Mouse (Mus musculus): Measurements from ENCODE around the gene Rab7b. TPM values are rescaled to one million over a fixed set of nuclear protein-coding genes. Genes with fewer than 3 reads are reported as not detected.

The Rab7b gene
- total RNA-seq (2015; ENCODE audit: low replicate concordance) (0.72 and 1.3 TPM in 2 replicates), total RNA-seq (2017; ENCODE audit: low replicate concordance) (1.7 and 4.2 TPM in 2 replicates)

DNA sequence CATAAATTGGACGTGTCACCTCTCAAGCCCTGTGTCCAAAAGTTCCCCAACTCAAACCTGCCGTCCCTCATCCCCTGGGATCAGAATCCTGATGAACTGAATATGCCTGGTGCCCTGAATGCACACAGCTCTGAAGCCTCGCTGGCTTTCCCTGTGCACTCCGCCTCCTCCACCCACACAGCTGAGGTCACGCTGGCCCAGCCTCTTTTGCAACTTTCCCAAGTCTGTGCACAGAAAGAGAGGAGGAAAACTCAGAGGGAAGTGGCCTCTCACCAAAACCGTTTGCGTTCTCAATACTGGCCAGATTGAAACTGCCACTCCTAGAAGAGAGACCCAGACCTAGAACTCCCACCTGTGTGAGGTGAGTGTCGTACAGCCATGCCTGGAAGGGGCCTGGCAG lies at the start of gene Rab7b:
Rab7b (plus strand) TSS at position 221 of the 400 bp plus-strand sequence.
- ATAC-seq (replicated peaks; ENCODE audit: low FRiP score, poor library complexity, severe bottlenecking), result no peak

DNA sequence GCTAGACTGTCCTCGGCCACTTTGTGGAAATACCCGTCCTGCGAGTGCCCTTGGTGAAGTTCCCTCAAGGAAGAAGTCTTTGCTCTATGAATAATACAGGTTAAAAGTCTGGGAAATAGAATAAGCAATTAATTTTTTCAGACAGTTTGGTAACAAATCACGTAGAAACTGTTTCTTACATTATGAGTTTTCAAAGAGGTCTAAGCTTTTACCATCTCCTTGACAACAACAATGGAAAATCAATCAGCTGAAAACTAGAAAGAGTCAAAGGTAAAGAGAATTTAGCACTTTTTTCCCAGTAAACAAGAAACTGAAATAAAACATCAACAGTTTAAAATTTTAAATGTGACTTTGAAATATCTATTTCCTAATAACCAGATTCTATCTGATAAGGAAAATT lies 48.4 kb upstream of the Rab7b start:
- ATAC-seq (replicated peaks; ENCODE audit: low FRiP score, poor library complexity, severe bottlenecking), result no peak

GRCm38 (mm10) chr1:131641565-131641964 lies 46.9 kb upstream of the Rab7b start:
- ATAC-seq (replicated peaks; ENCODE audit: low FRiP score, poor library complexity, severe bottlenecking), result no peak

- ATAC-seq (replicated peaks; ENCODE audit: low FRiP score, poor library complexity, severe bottlenecking), result no peak
These were observed 46.2 kb upstream of the Rab7b start for GRCm38 (mm10) chr1:131642251-131642650.

DNA sequence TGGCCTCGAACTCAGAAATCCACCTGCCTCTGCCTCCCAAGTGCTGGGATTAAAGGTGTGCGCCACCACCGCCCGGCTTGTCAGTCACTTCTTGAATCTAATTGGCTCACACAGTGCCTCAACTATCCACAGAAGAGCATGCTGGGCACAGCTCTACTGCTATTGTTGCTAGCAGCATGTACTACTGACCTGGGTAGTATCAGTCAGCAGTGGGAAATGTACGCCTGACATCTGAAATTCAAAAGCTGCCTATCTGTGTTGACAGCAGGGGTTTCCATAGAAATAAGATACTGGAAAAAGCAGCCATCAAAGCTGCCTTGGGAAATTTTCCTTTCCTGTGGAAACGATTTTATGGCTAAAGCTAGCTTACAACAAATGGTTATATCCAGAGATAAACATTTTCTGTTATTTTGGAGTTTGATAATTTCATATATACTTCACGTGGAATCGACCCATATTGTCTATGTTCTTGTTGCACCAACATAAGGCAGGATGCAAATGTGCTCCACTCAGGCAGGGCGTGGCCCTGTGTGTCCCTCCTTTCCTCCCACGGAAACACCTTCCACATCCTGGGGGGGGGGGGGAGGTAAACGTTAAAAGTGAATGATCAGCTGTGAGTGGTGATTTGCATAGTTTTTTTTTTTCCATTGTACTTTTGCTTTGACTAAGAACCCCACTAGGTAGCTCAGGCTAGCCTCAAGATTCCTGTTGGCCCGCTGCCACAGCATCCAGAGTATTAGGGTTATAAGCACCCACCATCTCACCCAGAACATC lies 35.6 kb upstream of the Rab7b start:
- ATAC-seq (replicated peaks; ENCODE audit: low FRiP score, poor library complexity, severe bottlenecking), result no peak

DNA sequence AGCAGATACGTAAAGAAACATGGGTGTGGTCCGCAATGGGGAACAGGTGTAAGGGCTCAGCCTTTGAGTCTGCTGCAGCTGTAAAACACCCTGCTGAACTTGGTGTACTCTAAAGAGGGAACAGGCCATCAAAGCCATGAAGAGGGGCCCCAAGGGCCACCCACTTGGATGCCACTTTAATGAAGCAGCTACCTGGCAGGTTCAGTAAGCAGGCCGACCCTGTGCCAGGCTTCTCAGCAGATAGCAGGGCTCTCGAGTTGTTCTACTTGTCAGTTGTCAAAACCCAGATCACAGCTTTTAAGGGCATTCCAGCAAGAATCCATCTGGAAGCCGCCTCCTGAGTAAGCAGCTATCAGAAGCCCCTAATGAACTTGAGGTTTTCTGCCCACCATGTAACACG lies 32.9 kb upstream of the Rab7b start:
- ATAC-seq (replicated peaks; ENCODE audit: low FRiP score, poor library complexity, severe bottlenecking), result no peak

GRCm38 (mm10) chr1:131657945-131658354 lies 30.5 kb upstream of the Rab7b start:
- peak; percentile 68 for ATAC-seq (replicated peaks; ENCODE audit: low FRiP score, poor library complexity, severe bottlenecking)

GRCm38 (mm10) chr1:131659512-131660085 lies 28.9 kb upstream of the Rab7b start:
- no peak for ATAC-seq (replicated peaks; ENCODE audit: low FRiP score, poor library complexity, severe bottlenecking)

DNA sequence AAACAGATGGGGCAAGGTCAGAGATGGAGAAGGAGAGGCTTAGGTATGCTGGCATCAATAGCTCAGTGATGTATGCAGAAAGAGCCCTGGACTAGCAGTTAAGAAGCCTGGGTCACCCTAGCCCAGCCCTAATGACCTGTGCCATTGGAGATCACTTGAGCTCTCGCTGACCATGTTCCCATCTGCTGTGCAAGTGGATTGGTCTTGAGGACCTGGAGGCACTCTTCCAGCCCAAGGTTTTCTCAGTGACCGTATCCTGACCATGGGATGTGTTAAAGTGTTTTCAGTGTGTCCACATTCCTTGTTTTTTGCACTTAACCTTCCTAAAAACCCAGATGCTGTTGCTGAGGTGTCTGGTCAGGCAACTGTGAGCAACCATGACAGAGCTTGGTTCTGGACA lies 28.2 kb upstream of the Rab7b start:
- no peak for ATAC-seq (replicated peaks; ENCODE audit: low FRiP score, poor library complexity, severe bottlenecking)

DNA sequence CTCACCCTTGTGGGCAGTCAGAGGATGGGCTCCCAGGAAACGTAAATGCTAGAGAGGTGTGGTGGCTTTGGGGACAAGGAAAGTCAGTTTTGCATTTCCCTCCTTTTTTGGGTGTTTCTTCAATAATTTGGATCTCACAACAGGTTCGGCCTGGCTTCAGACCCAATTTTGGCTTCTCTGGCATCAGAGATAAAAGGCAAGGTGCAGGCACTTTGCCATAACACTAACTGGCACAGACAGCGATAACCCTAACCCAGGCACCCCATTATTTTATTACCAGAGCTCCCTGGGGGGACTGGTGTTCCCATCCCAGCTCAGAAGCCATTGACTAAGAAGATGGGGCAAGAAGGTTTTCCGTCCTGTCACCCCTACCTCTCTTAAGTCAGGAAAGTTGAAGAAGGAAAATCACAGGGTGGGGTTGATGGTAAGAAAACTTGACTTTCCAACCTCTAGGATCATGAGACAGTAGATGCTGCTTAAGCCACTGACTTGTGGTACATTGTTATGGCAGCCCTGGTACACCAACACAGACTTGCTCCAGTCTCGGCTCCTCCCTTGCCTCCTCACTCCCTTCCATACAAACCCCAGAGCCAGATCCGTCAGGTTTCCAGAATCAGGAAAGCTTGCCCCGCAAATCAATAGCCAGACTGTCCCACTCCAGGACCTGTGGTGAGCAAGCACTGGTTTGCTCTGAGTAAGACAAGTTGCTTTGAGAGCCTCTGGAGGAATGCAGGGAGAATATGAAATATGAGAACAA lies 27.6 kb upstream of the Rab7b start:
- ATAC-seq (replicated peaks; ENCODE audit: low FRiP score, poor library complexity, severe bottlenecking), result peak; percentile 46

DNA sequence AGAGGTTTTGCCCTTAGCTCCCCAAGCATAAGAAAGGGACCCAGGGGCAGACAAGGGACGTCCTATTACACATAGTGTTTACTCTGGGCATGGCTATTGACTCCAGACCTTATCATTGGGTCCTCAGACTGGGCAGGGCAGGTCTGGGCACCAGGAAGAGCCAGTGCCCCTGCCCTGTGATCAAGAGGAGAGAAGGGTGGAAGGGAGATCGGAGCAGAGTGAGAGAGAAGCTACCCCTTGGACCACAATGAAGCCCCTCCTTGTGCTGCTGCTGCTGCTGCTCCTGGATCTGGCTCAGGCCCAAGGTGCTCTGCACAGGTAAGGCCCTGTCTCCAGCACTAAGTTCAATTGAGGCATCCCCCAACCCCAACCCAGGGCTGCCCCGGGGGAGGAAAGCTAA lies 26.7 kb upstream of the Rab7b start:
- ATAC-seq (replicated peaks; ENCODE audit: low FRiP score, poor library complexity, severe bottlenecking), result peak; percentile 73

DNA sequence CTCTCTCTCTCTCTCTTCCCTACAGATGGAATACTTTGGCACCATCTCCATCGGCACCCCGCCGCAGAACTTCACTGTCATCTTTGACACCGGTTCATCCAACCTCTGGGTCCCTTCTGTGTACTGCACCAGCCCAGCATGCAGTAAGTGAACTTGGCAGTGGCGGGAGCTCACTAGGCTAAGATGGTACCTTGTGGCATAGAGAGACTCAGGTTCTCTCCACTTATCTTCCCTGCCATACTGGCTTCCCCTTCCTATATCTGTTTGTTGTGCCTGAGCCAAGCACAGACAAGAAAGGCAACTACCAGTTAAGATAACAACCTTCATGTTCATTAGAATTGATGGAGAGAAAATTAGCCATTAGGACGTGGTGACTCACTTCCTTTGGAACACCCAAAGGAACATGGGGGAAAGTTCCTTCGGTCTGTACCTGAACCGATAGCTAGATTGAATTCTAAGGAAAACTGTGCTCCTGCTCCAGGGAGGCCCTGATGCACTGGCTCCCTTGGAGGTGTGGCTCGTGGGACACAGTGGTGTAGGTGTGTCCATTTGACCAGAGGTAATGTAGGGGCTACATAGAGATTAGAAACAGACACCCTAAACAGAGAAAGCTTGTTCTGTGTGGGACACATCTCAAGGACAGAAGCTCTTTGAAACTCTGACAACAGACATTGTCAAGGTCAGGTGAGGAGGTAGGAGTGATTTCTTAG lies 25.1 kb upstream of the Rab7b start:
- ATAC-seq (replicated peaks; ENCODE audit: low FRiP score, poor library complexity, severe bottlenecking), result peak; percentile 57

DNA sequence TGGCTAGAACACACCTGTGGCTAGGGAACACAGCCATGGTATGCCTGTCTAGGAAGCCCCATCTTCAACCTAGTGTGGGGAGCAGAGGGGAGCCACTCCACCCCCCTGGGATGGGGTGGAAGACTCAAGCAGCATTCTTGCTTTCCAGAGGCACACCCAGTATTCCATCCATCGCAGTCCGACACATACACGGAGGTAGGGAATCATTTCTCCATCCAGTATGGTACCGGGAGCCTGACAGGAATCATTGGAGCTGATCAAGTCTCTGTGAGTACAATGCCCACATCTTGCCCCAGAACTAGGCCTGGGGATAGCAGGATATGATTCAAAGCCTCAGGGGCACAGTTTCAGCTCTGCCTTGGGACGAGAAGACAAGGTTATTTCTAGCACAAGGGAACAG lies 24.4 kb upstream of the Rab7b start:
- ATAC-seq (replicated peaks; ENCODE audit: low FRiP score, poor library complexity, severe bottlenecking), result no peak

- ATAC-seq (replicated peaks; ENCODE audit: low FRiP score, poor library complexity, severe bottlenecking), result no peak
These were observed 22.6 kb upstream of the Rab7b start for GRCm38 (mm10) chr1:131665886-131666285.

- ATAC-seq (replicated peaks; ENCODE audit: low FRiP score, poor library complexity, severe bottlenecking), result no peak
These were observed 17.4 kb upstream of the Rab7b start for GRCm38 (mm10) chr1:131671113-131671512.

DNA sequence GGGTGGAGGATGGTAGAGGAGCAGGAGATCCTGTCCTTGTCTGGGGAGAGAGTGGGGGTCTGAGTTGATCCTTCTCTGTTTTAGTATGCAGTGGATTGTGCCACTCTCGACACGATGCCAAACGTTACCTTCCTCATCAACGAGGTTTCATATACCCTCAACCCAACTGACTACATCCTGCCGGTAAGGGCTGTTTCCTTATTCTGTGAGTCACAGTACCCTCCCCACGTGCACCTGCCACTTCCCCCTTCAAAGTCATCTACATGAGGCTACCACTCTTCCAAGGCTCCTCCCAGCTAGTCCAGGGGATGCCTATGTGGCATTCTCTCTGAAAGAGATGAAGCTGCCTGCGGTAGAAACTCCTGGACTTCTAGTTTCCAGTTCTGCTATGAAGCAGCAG lies 16.1 kb upstream of the Rab7b start:
- ATAC-seq (replicated peaks; ENCODE audit: low FRiP score, poor library complexity, severe bottlenecking), result no peak

GRCm38 (mm10) chr1:131679644-131680043 lies 8.9 kb upstream of the Rab7b start:
- ATAC-seq (replicated peaks; ENCODE audit: low FRiP score, poor library complexity, severe bottlenecking), result no peak

- ATAC-seq (replicated peaks; ENCODE audit: low FRiP score, poor library complexity, severe bottlenecking), result no peak
These were observed 756 bp upstream of the Rab7b start for GRCm38 (mm10) chr1:131687739-131688138.

DNA sequence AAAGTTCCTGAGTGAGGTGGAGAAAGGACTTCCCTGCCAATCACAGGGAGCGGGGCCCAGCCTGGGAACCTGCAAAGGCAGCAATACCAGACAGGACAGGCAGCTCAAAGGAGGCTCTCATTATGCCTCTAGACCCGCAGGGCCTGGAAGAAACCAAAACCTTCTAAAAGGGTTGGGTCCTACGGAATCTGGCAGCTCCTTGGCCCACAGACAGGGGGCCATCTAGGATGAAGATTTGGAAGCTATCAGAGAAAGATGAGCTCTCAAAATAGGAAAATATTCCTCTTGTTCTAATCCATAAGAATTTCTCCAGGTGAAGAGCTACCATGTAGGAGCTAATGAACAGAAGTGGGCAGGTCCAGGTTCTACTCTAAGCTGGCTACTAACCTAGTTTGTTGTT lies 521 bp downstream of the Rab7b start:
- no peak for ATAC-seq (replicated peaks; ENCODE audit: low FRiP score, poor library complexity, severe bottlenecking)

DNA sequence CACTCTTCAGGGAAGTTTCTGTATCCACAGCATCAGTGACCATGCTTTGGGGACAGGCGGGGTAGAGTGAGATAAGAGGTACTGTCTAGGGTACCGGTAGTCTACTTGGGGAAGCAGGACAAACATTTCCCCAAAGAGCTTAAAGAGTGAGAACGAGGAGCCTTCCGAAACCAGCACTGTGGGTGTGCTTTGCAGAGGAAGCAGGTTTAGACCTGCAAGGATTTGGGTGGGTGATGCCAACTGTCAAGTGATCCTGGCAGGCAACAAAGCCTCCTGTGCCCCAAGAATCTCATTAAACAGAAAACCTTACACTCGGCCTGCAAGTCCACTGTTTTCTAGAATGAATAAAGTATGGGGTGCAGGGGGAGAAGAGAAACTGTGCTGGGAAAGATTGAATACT lies 1.4 kb downstream of the Rab7b start:
- ATAC-seq (replicated peaks; ENCODE audit: low FRiP score, poor library complexity, severe bottlenecking), result no peak

Measured in erythroid progenitor cell, adult 5-6 weeks (primary cell).